Mouse (Mus musculus) cerebellum, adult 2 months (tissue): ENCODE data around the gene Tollip.

Experiments
- CTCF ChIP-seq: fragments of 200-500 bp; IDR thresholded peaks from 2 replicates; pipeline ENCODE4 v1.5.1; 2011; ENCODE audit warnings: low read depth, mild to moderate bottlenecking, control low read depth, low read length, moderate library complexity, borderline replicate concordance; ENCODE audit not compliant: insufficient read depth
- POLR2A ChIP-seq: fragments of 200-500 bp; IDR thresholded peaks from 2 replicates; pipeline ENCODE4 v1.6.1; 2011; ENCODE audit warnings: low read length, control low read depth, borderline replicate concordance; ENCODE audit not compliant: insufficient read depth

- TF ChIP-seq CTCF (no peak), POLR2A (no peak)
These were observed 79.5 kb downstream of the Tollip start, which contains the start of gene Muc5b for GRCm38 (mm10) chr7:141838779-141839178.
